Mouse (Mus musculus) liver, adult 2 months (tissue): ENCODE results near the gene Tyk2.

Experiments
- CTCF ChIP-seq: fragments of 200-500 bp; IDR thresholded peaks from 2 replicates; pipeline ENCODE4 v1.5.1; 2011; ENCODE audit warnings: low read depth, low read length, control low read depth
- POLR2A ChIP-seq: fragments of 200-500 bp; IDR thresholded peaks from 2 replicates; pipeline ENCODE4 v1.6.1; 2011; ENCODE audit warnings: low read length, control low read depth; ENCODE audit not compliant: insufficient read depth; ENCODE audit errors: extremely low read depth

DNA sequence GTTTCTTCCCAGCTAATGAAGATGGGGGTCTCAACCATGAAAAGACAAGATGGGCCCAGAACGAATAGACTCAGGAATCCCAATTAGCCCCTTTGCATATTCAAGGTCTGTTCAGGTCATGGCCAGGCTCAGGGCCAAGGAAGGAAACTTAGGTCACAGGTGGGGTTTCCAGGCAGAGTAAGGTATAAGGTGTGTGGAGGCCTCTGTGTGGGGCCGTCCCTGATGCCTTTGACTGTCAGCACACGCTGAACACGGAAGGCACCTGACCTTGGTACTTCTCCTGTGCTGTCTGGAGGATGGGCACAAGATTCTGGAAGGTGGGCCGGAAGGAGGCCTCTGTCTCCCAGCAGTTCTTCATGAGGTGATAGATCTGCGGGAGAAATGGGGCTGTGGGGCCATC, 26.2 kb downstream of the Tyk2 start:
- TF ChIP-seq CTCF (no peak), POLR2A (no peak)
